Mouse (Mus musculus) spleen, postnatal 14 days (tissue): ENCODE measurements around the gene Ank.

Experiments used
- DNase-seq, 2 experiments: peaks; one replicate each; pipeline ENCODE4 v3.0.0; 2021 to 2022; ENCODE audit warnings: low spot score in 2 of 2

The Ank gene

GRCm38 (mm10) chr15:27536771-27537170 is 70.3 kb downstream of the Ank start:
- DNase-seq: no peak

DNA sequence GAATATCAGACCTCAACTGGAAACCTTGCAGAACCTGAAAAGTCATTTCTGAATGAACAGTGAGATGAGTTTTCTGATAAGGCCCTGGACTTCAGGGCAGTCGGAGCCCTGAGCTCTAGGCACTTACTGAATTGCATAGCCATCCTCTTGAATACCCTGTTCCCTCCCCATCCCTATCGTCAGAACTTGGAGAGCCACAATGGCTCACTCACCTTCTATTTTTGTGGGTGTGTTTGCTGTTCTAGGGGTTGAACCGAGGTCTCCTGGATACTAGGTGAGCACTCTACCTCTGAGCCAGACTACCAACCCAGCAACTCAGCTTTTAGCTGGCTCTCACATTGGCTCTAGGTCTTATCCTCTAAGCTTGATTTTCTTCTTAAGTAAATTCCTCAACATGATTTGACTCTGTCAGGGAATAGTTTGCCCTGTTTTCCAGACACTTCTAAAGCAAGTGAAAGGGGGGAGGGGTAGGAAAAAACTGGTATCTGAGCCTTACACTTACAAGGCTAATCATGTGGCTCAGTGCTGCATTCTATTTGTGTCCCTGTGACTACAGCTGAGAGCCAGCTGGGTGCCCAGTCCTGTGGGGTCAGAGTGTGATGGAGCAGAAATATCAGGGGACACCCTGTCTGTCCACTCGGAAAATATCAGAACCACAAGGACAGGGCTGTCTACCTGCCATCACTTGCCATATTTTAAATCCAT is 71.2 kb downstream of the Ank start:
- DNase-seq: no peak

GRCm38 (mm10) chr15:27539745-27540144 is 73.3 kb downstream of the Ank start:
- no peak for DNase-seq

- DNase-seq: no peak
Observed at GRCm38 (mm10) chr15:27545203-27545602, 78.7 kb downstream of the Ank start.

GRCm38 (mm10) chr15:27548110-27548509 is 81.6 kb downstream of the Ank start:
- no peak for DNase-seq

DNA sequence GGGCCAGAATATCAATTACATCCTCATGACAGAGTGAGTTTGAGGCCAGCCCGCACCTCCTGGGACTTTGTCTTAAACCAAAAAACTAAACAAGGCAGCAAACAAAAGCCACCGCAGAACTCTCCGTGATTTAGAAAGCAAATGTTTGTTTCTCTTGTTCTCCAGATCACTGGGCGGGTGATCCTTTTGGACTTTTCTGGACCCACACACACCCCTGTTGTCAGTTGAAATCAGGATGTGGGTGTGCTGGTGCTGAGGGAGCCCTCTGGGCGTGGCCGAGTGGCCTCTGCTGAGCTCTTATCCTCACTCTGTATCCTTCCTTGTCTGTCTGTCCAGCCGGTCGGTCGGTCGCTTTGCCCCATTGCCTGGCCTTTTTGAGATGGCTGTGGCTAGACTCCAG is 82.6 kb downstream of the Ank start:
- no peak for DNase-seq

DNA sequence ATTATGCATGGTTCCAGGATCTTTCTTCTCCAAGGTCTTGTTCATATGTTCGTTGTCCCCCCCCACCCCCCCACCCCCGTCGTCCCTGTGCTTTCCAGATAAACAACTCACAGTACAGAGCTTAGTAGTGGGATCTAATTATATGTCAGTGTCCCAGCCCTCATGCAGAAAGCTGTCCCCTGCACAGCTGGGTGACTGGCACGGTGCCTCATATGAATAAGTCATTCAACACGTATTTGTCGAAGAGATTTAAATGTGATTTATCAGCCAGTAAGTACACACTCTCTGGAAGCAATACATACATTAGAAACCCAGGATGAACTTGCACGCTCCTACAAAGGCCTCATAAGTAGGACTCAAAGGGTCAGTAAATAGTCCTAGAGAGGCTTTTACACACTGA is 83.4 kb downstream of the Ank start:
- DNase-seq: no peak

GRCm38 (mm10) chr15:27550358-27550992 is 84.0 kb downstream of the Ank start:
- no peak for DNase-seq

DNA sequence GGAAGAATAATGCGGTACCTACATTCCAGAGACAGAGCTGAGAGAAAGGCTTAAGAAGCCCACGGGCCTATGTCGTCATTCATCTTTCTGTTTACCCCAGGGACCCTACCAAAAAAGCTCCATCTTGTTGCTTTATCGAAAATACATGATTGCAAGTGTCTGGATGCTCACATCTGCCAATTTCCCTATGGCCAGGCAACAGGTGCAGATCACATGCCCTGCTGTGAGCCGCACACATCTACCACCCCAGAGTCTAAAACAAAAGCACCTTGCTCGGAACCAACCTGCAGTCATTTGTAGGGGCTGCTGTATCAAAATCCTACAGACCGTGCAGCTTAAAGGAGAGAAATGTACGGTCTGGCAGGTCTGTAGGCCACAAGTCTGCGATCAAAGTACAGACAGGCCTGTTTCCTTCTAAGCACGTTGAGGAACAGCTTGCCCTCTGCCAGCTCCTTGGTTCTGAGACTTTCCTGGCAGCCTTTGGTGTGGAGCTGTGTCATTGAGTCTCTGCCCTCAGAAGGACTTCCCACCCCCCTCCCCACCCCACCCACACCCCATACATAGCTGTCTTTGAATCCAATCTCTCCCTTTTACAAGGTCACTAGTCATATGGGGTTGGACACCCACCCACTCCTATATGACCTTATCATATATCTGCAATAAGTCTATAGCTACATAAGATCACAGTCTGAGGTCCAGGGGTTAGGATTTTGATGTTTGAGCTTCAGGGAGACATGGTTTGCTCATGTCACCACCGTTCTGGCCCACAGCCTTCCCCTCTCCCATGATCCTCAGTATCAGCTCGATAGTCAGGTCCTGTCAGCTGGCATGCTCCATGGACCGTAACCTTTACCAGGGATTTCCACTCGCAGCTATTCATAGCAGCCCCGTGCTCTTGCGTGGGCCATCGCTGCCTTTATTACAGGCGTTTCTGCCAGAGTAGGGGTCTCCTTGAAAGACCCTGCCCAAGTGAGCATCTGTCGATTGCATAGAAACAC is 84.9 kb downstream of the Ank start:
- DNase-seq: no peak

DNA sequence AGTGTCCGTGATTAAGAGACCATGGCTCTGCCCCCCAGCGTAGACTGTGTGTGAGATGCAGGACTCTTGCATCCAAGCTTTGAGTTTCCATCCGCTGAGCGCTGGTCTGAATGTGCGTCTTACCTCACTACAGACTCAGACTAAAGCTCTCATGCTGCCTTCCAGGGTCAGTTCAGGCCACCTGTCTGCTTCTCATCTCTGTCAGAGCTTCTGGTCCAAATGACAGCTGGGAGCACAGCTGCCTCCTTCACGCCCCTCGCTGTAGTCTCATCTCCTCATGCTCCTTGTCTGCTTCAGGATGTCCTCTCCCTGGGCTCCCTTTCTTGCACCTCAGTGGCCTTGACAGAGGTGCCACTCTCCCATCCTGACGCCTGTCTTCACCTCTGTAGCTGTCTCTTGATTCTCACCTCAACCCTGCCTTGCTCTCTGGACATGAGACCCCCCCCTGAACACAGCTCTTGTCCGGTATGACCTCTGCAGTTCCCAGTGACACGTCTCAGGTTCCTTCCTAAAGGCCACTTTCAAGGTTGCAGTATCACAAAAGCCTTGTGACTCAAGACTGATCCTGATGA is 85.7 kb downstream of the Ank start:
- DNase-seq: no peak

GRCm38 (mm10) chr15:27553554-27553953 is 87.1 kb downstream of the Ank start:
- DNase-seq: no peak

- no peak for DNase-seq
Observed at GRCm38 (mm10) chr15:27558456-27559147, 92.1 kb downstream of the Ank start.

GRCm38 (mm10) chr15:27560315-27560714 is 93.8 kb downstream of the Ank start:
- DNase-seq: no peak

DNA sequence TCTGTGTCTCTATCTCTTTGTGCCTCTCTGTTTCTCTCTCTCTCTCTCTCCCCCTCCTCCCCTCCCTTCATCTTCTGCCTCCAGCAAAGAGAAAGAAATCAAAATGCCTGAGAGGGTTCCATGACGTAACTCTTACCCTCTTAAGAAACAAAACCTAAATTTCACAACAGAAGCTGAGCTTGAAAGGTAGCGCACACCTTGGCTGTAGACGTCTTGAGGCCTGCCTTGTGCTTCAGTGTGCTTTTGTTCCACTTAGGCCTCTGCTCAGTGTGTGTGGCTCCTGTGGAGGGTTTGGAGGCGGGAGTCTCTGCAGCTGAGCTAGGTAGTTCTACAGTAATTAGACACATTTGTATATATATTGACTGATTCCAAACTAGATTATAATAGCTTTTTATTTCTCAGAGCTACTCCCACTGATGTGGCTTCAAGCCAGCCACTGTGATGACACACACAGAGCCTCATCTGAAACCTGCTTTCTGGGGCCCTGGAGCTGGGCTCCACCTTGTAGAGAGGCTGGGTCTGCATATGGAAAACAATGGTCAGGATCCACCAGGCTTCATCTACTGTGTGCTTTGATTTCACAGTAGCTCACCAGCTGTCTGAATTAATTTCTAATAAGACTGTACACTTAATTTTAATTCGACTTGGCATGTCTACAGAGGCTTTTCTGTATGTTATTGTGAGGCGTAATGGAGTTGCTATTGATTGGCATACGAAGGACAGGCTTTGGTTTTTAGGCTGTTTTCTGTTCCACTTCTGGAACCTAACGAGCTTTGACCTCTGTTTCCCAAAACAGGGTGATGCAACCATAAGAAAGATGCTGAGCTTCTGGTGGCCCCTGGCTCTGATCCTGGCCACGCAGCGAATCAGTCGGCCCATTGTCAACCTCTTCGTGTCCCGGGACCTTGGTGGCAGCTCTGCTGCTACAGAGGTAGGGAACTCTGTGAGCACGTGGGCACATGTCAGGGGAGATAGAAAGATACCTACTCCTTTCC is 97.9 kb downstream of the Ank start:
- DNase-seq: no peak

- DNase-seq: no peak
Observed at GRCm38 (mm10) chr15:27565626-27566185, 99.2 kb downstream of the Ank start.

- no peak for DNase-seq
Observed at GRCm38 (mm10) chr15:27567356-27567755, 100.9 kb downstream of the Ank start.

DNA sequence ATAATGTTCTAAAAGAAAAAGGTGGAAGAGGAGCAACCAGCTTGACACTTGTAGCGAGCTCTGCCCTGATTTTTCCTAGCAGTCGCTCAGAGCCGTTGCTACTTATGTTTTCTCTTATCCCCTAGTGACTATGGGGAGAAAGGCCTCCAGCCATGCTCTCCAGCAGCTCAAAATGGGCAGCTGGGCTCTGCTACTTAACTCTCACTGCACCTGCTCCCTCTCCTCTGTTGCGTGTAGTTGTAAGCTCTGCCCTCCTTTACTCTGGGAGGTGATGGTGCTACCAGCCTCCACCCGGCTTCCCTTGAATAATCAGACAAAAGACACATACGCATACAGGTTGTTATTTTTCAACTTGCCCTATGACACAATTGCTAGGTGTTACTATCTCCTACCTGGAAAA is 101.9 kb downstream of the Ank start:
- no peak for DNase-seq

DNA sequence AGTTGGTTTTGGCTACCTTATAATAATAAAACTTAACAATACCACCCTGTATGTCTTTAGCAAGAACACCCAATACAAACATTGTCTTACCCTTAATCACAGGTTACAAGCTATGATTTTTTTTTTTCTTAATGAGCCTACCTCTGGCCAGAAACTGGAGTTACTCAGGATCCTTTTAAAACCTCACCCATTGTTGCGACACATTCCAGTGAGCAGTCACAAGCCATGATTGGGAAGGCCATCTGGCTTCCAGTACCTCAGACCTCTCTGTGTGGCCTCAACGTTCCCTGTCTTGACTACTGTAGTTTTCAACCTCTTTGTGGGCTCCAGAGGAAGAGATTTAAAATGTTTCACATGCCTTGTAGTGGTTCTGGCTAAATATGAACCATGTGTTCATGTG is 103.4 kb downstream of the Ank start:
- no peak for DNase-seq

DNA sequence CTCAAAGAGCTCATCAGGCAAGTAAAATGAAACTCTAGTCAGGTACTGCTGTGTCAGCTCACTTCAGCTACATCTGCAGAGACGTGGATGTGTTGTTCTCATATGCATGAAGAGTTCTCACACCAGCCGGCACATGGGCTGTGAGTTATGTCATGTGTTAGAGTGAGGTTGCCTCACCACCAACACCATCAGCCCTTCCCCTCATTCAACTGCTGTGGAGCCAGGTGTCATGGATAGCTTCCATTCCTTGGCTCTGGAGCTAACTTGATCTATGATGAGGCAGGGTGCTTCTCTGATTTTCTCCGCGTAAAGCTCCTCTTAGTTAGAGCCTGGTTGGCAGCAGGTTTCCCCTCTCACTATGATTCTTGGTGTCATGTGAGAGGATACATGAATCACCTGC is 103.9 kb downstream of the Ank start:
- DNase-seq: no peak

- DNase-seq: no peak
Observed at GRCm38 (mm10) chr15:27571179-27571578, 104.7 kb downstream of the Ank start.
